Mouse (Mus musculus) thymus, postnatal 10 days (tissue): Measurements from ENCODE around the gene Gm8127.
"Not testable (repeated sequence)": the region's sequence is repeated elsewhere in the genome, so short reads cannot be mapped to it uniquely, and the experiment has no call there.

Experiments
- DNase-seq, 2 experiments: peaks; one replicate each; pipeline ENCODE4 v3.0.0; 2021; ENCODE audit warnings: low spot score in 2 of 2

Gm8127 gene

GRCm38 (mm10) chr14:43293503-43293902, at the start of gene Gm8127:
Gene Gm8127 (minus strand): TSS chr14:43293832.
- DNase-seq, result not testable (repeated sequence)

- not testable (repeated sequence) for DNase-seq
These were observed 44.0 kb upstream of the Gm8127 start for GRCm38 (mm10) chr14:43337646-43338045.

GRCm38 (mm10) chr14:43331362-43331880, 37.8 kb upstream of the Gm8127 start:
- not testable (repeated sequence) for DNase-seq

- DNase-seq, result not testable (repeated sequence)
These were observed 35.0 kb upstream of the Gm8127 start for GRCm38 (mm10) chr14:43328603-43329002.

GRCm38 (mm10) chr14:43319516-43319915, 25.9 kb upstream of the Gm8127 start:
- DNase-seq, result not testable (repeated sequence)

GRCm38 (mm10) chr14:43278681-43279080, 15.0 kb downstream of the Gm8127 start:
- DNase-seq, result not testable (repeated sequence)

GRCm38 (mm10) chr14:43278146-43278545, 15.5 kb downstream of the Gm8127 start:
- DNase-seq, result not testable (repeated sequence)

- DNase-seq, result not testable (repeated sequence)
These were observed 16.2 kb downstream of the Gm8127 start for GRCm38 (mm10) chr14:43277468-43277867.

- not testable (repeated sequence) for DNase-seq
These were observed 17.9 kb downstream of the Gm8127 start for GRCm38 (mm10) chr14:43275752-43276151.

GRCm38 (mm10) chr14:43274986-43275511, 18.6 kb downstream of the Gm8127 start, which contains the start of gene Gm9732:
Gene Gm9732 (plus strand): TSS chr14:43275036.
- not testable (repeated sequence) for DNase-seq

- not testable (repeated sequence) for DNase-seq
These were observed 20.5 kb downstream of the Gm8127 start for GRCm38 (mm10) chr14:43273161-43273560.

GRCm38 (mm10) chr14:43269211-43269610, 24.4 kb downstream of the Gm8127 start:
- not testable (repeated sequence) for DNase-seq

- not testable (repeated sequence) for DNase-seq
These were observed 25.0 kb downstream of the Gm8127 start for GRCm38 (mm10) chr14:43268521-43269084.

GRCm38 (mm10) chr14:43263421-43263820, 30.2 kb downstream of the Gm8127 start:
- DNase-seq, result peak in 1 of 2 experiments; percentile 4

- not testable (repeated sequence) for DNase-seq
These were observed 35.3 kb downstream of the Gm8127 start, which contains the start of gene Gm8126 for GRCm38 (mm10) chr14:43258349-43258748. Gene Gm8126 (plus strand): TSS chr14:43258649.

GRCm38 (mm10) chr14:43256511-43256910, 37.1 kb downstream of the Gm8127 start:
- DNase-seq, result not testable (repeated sequence)

- not testable (repeated sequence) for DNase-seq
These were observed 42.9 kb downstream of the Gm8127 start for GRCm38 (mm10) chr14:43250549-43251253.

GRCm38 (mm10) chr14:43249611-43250170, 43.9 kb downstream of the Gm8127 start:
- DNase-seq, result peak in 1 of 2 experiments; percentile 12
